Mouse (Mus musculus) liver, embryonic 14.5 days (tissue): ENCODE measurements at regions not wholly inside any gene's neighbourhood (a gene's known extent, or its start where the extent isn't known, plus 50 kb on each side); places are given as distances from the start of the nearest gene placed in this dataset.

ENCODE experiments used
- CTCF ChIP-seq: IDR thresholded peaks from 2 replicates; pipeline ENCODE4 v1.5.1; 2016; ENCODE audit warnings: antibody characterized with exemption, low read depth, control low read depth
- EP300 ChIP-seq: IDR thresholded peaks from 2 replicates; pipeline ENCODE4 v1.6.1; 2016; ENCODE audit warnings: antibody characterized with exemption, low read depth

DNA sequence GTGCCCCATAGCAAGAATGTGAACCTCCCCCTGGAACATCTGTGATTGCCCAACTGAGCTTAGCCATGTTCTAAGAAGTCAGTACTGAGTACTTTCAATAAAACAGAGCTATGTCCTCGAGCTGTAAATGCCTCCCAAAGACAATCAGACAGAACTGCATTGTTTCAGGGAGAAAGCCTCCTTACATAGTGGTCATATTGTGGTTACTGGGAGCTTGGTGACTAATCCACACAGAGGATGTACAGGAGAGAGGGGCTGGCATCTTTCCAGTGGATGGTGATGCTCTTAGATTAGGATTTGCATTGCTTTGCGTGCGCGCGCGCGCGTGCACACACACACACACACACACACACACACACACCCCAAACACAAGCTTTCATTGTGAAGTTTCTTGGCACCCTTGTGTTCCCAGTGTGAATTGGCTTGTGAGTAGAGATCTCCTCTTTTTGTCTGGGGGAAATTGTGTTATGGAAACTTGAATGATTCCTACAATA lies 286.3 kb downstream of the Osr1 start:
- no peak for TF ChIP-seq CTCF
- no peak for TF ChIP-seq EP300
